Mouse (Mus musculus): ENCODE measurements at regions not wholly inside any gene's neighbourhood (a gene's known extent, or its start where the extent isn't known, plus 50 kb on each side); places are given as distances from the start of the nearest gene placed in this dataset.
"Not testable (repeated sequence)": the region's sequence is repeated elsewhere in the genome, so short reads cannot be mapped to it uniquely, and the experiment has no call there.

GRCm38 (mm10) chr7:73827549-73827948, 87.4 kb downstream of the Fam174b start:
- ATAC-seq = no peak
- no peak overlapping the region for H3K9ac ChIP-seq (ENCODE audit: low read depth, low read length)
- no peak overlapping the region for H3K27ac ChIP-seq (ENCODE audit: low read length)
- no peaks in the 10 kb centered on the region for H3K36me3 ChIP-seq (ENCODE audit: control insufficient read depth, insufficient read depth, low read length)
- H3K4me1 ChIP-seq (ENCODE audit: control insufficient read depth, insufficient read depth, low read length) = no peaks in the 10 kb centered on the region
- 62% methylated on average over 1 of the region's 1 CpGs for WGBS
- no peak overlapping the region for H3K4me2 ChIP-seq (ENCODE audit: low read length)
- no peaks in the 10 kb centered on the region for H3K9me3 ChIP-seq (replicated peaks; ENCODE audit: control insufficient read depth, low read length, poor library complexity, severe bottlenecking)
- no peaks in the 10 kb centered on the region for H3K27me3 ChIP-seq (ENCODE audit: control insufficient read depth, insufficient read depth, low read depth, low read length)
- H3K4me3 ChIP-seq (ENCODE audit: low read depth, low read length) = no peak overlapping the region

GRCm38 (mm10) chr7:73830581-73830980, 90.5 kb downstream of the Fam174b start:
- Histone ChIP-seq H3K36me3 (ENCODE audit: control insufficient read depth, insufficient read depth, low read length) (no peaks in the 10 kb centered on the region), H3K9me3 (replicated peaks; ENCODE audit: control insufficient read depth, low read length, poor library complexity, severe bottlenecking) (no peaks in the 10 kb centered on the region), H3K4me2 (ENCODE audit: low read length) (no peak overlapping the region), H3K27me3 (ENCODE audit: control insufficient read depth, insufficient read depth, low read depth, low read length) (no peaks in the 10 kb centered on the region), H3K4me3 (ENCODE audit: low read depth, low read length) (no peak overlapping the region), H3K9ac (ENCODE audit: low read depth, low read length) (no peak overlapping the region), H3K27ac (ENCODE audit: low read length) (no peak overlapping the region), H3K4me1 (ENCODE audit: control insufficient read depth, insufficient read depth, low read length) (no peaks in the 10 kb centered on the region)
- ATAC-seq = no peak
- WGBS = 83% methylated on average over 6 of the region's 6 CpGs

GRCm38 (mm10) chr7:73840381-73840780, 100.3 kb downstream of the Fam174b start:
- no peak overlapping the region for H3K4me2 ChIP-seq (ENCODE audit: low read length)
- no peak overlapping the region for H3K4me3 ChIP-seq (ENCODE audit: low read depth, low read length)
- H3K4me1 ChIP-seq (ENCODE audit: control insufficient read depth, insufficient read depth, low read length) = no peaks in the 10 kb centered on the region
- ATAC-seq = no peak
- no peak overlapping the region for H3K9ac ChIP-seq (ENCODE audit: low read depth, low read length)
- no peaks in the 10 kb centered on the region for H3K27me3 ChIP-seq (ENCODE audit: control insufficient read depth, insufficient read depth, low read depth, low read length)
- H3K36me3 ChIP-seq (ENCODE audit: control insufficient read depth, insufficient read depth, low read length) = no peaks in the 10 kb centered on the region
- no peak overlapping the region for H3K27ac ChIP-seq (ENCODE audit: low read length)
- H3K9me3 ChIP-seq (replicated peaks; ENCODE audit: control insufficient read depth, low read length, poor library complexity, severe bottlenecking) = no peaks in the 10 kb centered on the region
- WGBS = 93% methylated on average over 3 of the region's 3 CpGs

DNA sequence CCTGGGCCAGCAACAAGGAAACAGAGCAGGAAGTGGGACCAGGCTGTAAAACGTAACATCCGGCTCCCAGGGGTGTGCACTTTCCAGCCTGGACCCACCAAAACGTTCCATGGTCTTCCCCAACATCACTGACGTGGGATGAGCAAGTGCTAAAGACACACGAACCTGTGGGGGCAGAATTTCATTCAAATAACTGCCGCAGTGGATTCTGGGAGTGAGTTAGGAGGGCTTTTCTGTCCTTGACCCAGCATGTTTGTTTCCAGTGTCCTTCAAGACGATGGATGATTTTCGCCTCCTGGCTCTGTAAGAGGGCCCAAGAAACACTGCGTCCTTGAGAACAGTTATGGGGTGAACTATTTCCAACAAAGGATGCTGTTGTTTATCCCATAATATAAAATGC, 112.1 kb downstream of the Fam174b start:
- no peak overlapping the region for H3K4me2 ChIP-seq (ENCODE audit: low read length)
- WGBS = 89% methylated on average over 9 of the region's 9 CpGs
- ATAC-seq = no peak

DNA sequence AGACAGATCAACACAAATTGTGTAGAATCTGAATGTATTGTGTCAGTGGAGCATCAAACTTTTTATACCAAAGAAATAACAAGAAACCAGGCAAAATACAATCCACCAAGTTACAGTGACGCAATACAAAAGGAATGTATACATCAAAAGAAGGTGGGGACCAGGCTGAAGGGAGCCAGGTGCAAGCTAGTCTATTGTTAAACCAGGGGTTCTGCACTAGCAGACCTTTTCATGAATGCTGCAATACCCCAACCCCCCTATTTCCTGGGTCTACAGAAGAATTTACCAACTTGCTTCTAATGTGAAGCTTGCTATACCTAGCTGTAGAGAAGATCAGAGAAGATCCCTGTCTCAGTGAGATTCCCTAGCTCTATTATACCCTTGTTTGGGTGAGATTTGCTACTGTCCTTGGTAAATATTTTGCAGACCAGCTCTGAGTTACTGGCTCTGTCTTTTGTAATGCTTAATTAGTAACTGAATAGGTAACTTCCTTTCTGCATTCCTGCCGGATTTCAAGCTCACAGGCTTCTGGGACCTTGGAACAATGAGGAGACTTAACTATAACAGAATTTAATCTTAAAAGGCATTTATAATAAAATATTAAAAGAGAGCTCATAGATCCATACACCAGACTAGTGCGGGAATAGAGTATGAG, 113.3 kb downstream of the Fam174b start:
- not testable (repeated sequence) for ATAC-seq; H3K27ac ChIP-seq (ENCODE audit: low read length); H3K4me3 ChIP-seq (ENCODE audit: low read depth, low read length); H3K9me3 ChIP-seq (replicated peaks; ENCODE audit: control insufficient read depth, low read length, poor library complexity, severe bottlenecking); H3K27me3 ChIP-seq (ENCODE audit: control insufficient read depth, insufficient read depth, low read depth, low read length); H3K4me2 ChIP-seq (ENCODE audit: low read length); H3K9ac ChIP-seq (ENCODE audit: low read depth, low read length); H3K4me1 ChIP-seq (ENCODE audit: control insufficient read depth, insufficient read depth, low read length); H3K36me3 ChIP-seq (ENCODE audit: control insufficient read depth, insufficient read depth, low read length)
- 66% methylated on average over 3 of the region's 3 CpGs for WGBS

More for the DNA sequence above, 112.1 kb downstream of the Fam174b start:
- no peak overlapping the region for H3K4me3 ChIP-seq (ENCODE audit: low read depth, low read length)
- H3K4me1 ChIP-seq (ENCODE audit: control insufficient read depth, insufficient read depth, low read length) = no peaks in the 10 kb centered on the region
- H3K36me3 ChIP-seq (ENCODE audit: control insufficient read depth, insufficient read depth, low read length) = no peaks in the 10 kb centered on the region
- no peaks in the 10 kb centered on the region for H3K27me3 ChIP-seq (ENCODE audit: control insufficient read depth, insufficient read depth, low read depth, low read length)
- H3K9me3 ChIP-seq (replicated peaks; ENCODE audit: control insufficient read depth, low read length, poor library complexity, severe bottlenecking) = no peaks in the 10 kb centered on the region
- H3K9ac ChIP-seq (ENCODE audit: low read depth, low read length) = no peak overlapping the region
- H3K27ac ChIP-seq (ENCODE audit: low read length) = no peak overlapping the region

DNA sequence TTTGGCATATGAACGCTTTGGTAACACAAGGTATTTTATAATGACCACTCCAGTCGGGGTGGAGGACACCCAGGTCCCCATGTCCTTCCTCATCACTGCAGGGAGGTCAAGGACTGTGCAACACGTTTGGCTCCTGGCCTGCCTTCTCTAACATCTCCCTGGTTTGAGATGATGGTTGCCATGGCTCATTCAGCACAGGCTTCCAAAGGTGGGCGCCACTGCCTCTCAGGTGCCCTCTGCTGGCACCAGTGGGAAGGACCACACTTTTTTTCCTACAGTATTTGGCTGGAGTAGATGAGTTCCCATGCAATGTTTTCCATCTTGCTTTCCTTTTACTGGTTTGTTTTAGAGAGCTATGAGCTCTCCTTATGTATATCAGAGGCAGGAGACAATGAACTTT, 115.4 kb downstream of the Fam174b start:
- no peak for ATAC-seq
- no peak overlapping the region for H3K4me3 ChIP-seq (ENCODE audit: low read depth, low read length)
- H3K27ac ChIP-seq (ENCODE audit: low read length) = no peak overlapping the region
- H3K4me2 ChIP-seq (ENCODE audit: low read length) = no peak overlapping the region
- H3K9me3 ChIP-seq (replicated peaks; ENCODE audit: control insufficient read depth, low read length, poor library complexity, severe bottlenecking) = no peaks in the 10 kb centered on the region
- H3K4me1 ChIP-seq (ENCODE audit: control insufficient read depth, insufficient read depth, low read length) = no peaks in the 10 kb centered on the region
- H3K27me3 ChIP-seq (ENCODE audit: control insufficient read depth, insufficient read depth, low read depth, low read length) = no peaks in the 10 kb centered on the region
- 53% methylated on average over 4 of the region's 4 CpGs for WGBS
- no peaks in the 10 kb centered on the region for H3K36me3 ChIP-seq (ENCODE audit: control insufficient read depth, insufficient read depth, low read length)
- no peak overlapping the region for H3K9ac ChIP-seq (ENCODE audit: low read depth, low read length)

GRCm38 (mm10) chr7:73856908-73857307, 116.8 kb downstream of the Fam174b start:
- Histone ChIP-seq H3K9me3 (replicated peaks; ENCODE audit: control insufficient read depth, low read length, poor library complexity, severe bottlenecking) (peaks cover 1% of the 10 kb centered on the region; the same call in 1 of the 2 replicates), H3K27ac (ENCODE audit: low read length) (no peak overlapping the region), H3K4me2 (ENCODE audit: low read length) (no peak overlapping the region), H3K9ac (ENCODE audit: low read depth, low read length) (no peak overlapping the region), H3K4me1 (ENCODE audit: control insufficient read depth, insufficient read depth, low read length) (no peaks in the 10 kb centered on the region), H3K4me3 (ENCODE audit: low read depth, low read length) (no peak overlapping the region), H3K36me3 (ENCODE audit: control insufficient read depth, insufficient read depth, low read length) (no peaks in the 10 kb centered on the region), H3K27me3 (ENCODE audit: control insufficient read depth, insufficient read depth, low read depth, low read length) (no peaks in the 10 kb centered on the region)
- ATAC-seq = no peak
- 54% methylated on average over 6 of the region's 6 CpGs for WGBS

GRCm38 (mm10) chr7:73865086-73865485, 125.0 kb downstream of the Fam174b start:
- Histone ChIP-seq H3K4me1 (ENCODE audit: control insufficient read depth, insufficient read depth, low read length) (no peaks in the 10 kb centered on the region), H3K9me3 (replicated peaks; ENCODE audit: control insufficient read depth, low read length, poor library complexity, severe bottlenecking) (peaks cover 4% of the 10 kb centered on the region; the same call in 1 of the 2 replicates), H3K27ac (ENCODE audit: low read length) (no peak overlapping the region), H3K36me3 (ENCODE audit: control insufficient read depth, insufficient read depth, low read length) (no peaks in the 10 kb centered on the region), H3K9ac (ENCODE audit: low read depth, low read length) (no peak overlapping the region), H3K4me3 (ENCODE audit: low read depth, low read length) (no peak overlapping the region), H3K4me2 (ENCODE audit: low read length) (no peak overlapping the region), H3K27me3 (ENCODE audit: control insufficient read depth, insufficient read depth, low read depth, low read length) (no peaks in the 10 kb centered on the region)
- 77% methylated on average over 5 of the region's 5 CpGs for WGBS
- no peak for ATAC-seq

GRCm38 (mm10) chr7:73872181-73872580, 132.1 kb downstream of the Fam174b start:
- ATAC-seq = no peak
- WGBS = 57% methylated on average over 2 of the region's 2 CpGs
- no peak overlapping the region for H3K4me3 ChIP-seq (ENCODE audit: low read depth, low read length)

More at GRCm38 (mm10) chr7:73872181-73872580, 132.1 kb downstream of the Fam174b start:
- no peaks in the 10 kb centered on the region for H3K9me3 ChIP-seq (replicated peaks; ENCODE audit: control insufficient read depth, low read length, poor library complexity, severe bottlenecking)
- H3K9ac ChIP-seq (ENCODE audit: low read depth, low read length) = no peak overlapping the region
- no peaks in the 10 kb centered on the region for H3K27me3 ChIP-seq (ENCODE audit: control insufficient read depth, insufficient read depth, low read depth, low read length)
- H3K4me1 ChIP-seq (ENCODE audit: control insufficient read depth, insufficient read depth, low read length) = no peaks in the 10 kb centered on the region
- H3K4me2 ChIP-seq (ENCODE audit: low read length) = no peak overlapping the region
- H3K27ac ChIP-seq (ENCODE audit: low read length) = no peak overlapping the region
- no peaks in the 10 kb centered on the region for H3K36me3 ChIP-seq (ENCODE audit: control insufficient read depth, insufficient read depth, low read length)

Data from midbrain, embryonic 16.5 days (tissue).